Mouse (Mus musculus) C2C12 (cell line): ENCODE results near the gene Tnfrsf1a. TPM values are rescaled to one million over a fixed set of nuclear protein-coding genes. Genes with fewer than 3 reads are reported as not detected.
A peak's percentile ranks its signal among the peaks of the same experiment; 100 is the strongest.

Source experiments
- H3K27me3 ChIP-seq: one replicate; pipeline ENCODE4 v1.6.1; 2011; ENCODE audit not compliant: control insufficient read depth, insufficient read depth, insufficient read length
- H3K36me3 ChIP-seq: one replicate; pipeline ENCODE4 v1.6.1; 2011; ENCODE audit not compliant: control insufficient read depth, insufficient read depth
- H3K4me3 ChIP-seq: one replicate; pipeline ENCODE4 v1.5.1; 2011; ENCODE audit warnings: mild to moderate bottlenecking, control low read depth; ENCODE audit not compliant: poor library complexity, insufficient read depth, severe bottlenecking
- H3K79me2 ChIP-seq: one replicate; pipeline ENCODE4 v1.6.1; 2011; ENCODE audit not compliant: control insufficient read depth, insufficient read depth
- H3K79me3 ChIP-seq: one replicate; pipeline ENCODE4 v1.6.1; 2011; ENCODE audit warnings: low read depth, control low read depth
- H3ac ChIP-seq: one replicate; pipeline ENCODE3; 2011; ENCODE audit warnings: low read depth; ENCODE audit not compliant: control insufficient read depth, insufficient read length
- CEBPB ChIP-seq: IDR thresholded peaks from one replicate; pipeline ENCODE4 v1.6.1; 2011; ENCODE audit warnings: low read depth, mild to moderate bottlenecking, control low read depth, moderate library complexity
- CTCF ChIP-seq: IDR thresholded peaks from one replicate; pipeline ENCODE4 v1.5.1; 2011; ENCODE audit not compliant: control insufficient read depth, insufficient read depth, insufficient read length
- FOSL1 ChIP-seq: IDR thresholded peaks from one replicate; pipeline ENCODE4 v1.8.0; 2011; ENCODE audit warnings: mild to moderate bottlenecking, low read length; ENCODE audit not compliant: poor library complexity, insufficient read depth, severe bottlenecking
- MAX ChIP-seq: IDR thresholded peaks from one replicate; pipeline ENCODE4 v1.6.1; 2011; ENCODE audit warnings: mild to moderate bottlenecking, control low read depth
- MYOD1 ChIP-seq: IDR thresholded peaks from one replicate; pipeline ENCODE4 v1.6.1; 2011; ENCODE audit warnings: low read depth; ENCODE audit not compliant: control insufficient read depth, insufficient read length
- MYOG ChIP-seq: IDR thresholded peaks from one replicate; pipeline ENCODE4 v1.6.1; 2011; ENCODE audit not compliant: control insufficient read depth, insufficient read length; ENCODE audit errors: extremely low read depth
- USF1 ChIP-seq: IDR thresholded peaks from one replicate; pipeline ENCODE4 v1.6.1; 2011; ENCODE audit warnings: low read depth, mild to moderate bottlenecking, control low read depth, moderate library complexity
- polyA plus RNA-seq: library from polyadenylated mRNA; unstranded; fragments of >200 nt; fragmentation: generic; extraction: Trizol; gene quantifications from one replicate; pipeline ENCODE4 v1.2.1, GENCODE M21; 2012; ENCODE audit warnings: missing spikeins

Tnfrsf1a gene
- polyA plus RNA-seq, 1 experiment, result 65.4 TPM

GRCm38 (mm10) chr6:125378621-125379020 is 29.5 kb downstream of the Tnfrsf1a start:
- no peak overlapping the region for H3K4me3 ChIP-seq
- H3K79me3 ChIP-seq, result no peaks in the 10 kb centered on the region
- no peaks in the 10 kb centered on the region for H3K79me2 ChIP-seq
- H3ac ChIP-seq, result no peak overlapping the region
- TF ChIP-seq USF1 (no peak), FOSL1 (no peak), MYOG (no peak), CTCF (no peak), MYOD1 (no peak), CEBPB (no peak), MAX (no peak)
- no peaks in the 10 kb centered on the region for H3K36me3 ChIP-seq
- peaks cover 7% of the 10 kb centered on the region for H3K27me3 ChIP-seq

DNA sequence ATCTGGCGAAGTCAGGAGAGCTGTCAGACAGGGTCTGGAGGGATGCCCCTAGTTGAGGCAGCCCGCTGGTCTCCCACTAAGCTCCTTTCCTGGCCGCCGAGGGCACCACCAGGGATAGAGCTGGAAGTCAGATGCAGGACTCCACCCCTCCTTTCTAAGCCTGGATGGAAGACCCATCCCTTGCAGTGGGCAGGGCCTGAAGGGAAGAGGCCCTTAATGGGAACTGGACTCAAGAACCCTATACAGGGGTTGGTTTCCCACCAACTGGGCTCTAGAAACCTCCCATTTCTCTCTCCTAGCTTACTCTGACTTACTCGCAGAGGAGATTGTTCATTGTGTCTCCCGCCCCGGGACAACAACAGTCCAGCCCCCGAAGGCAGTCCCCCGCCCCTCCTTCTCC is 30.6 kb downstream of the Tnfrsf1a start:
- Histone ChIP-seq H3K27me3 (peaks cover 7% of the 10 kb centered on the region), H3ac (no peak overlapping the region), H3K79me3 (no peaks in the 10 kb centered on the region), H3K4me3 (no peak overlapping the region), H3K79me2 (no peaks in the 10 kb centered on the region), H3K36me3 (no peaks in the 10 kb centered on the region)
- TF ChIP-seq MAX (no peak), MYOG (no peak), MYOD1 (no peak), USF1 (no peak)

- Histone ChIP-seq H3K79me2 (no peaks in the 10 kb centered on the region), H3ac (no peak within 1 kb of the TSS), H3K79me3 (no peaks in the 10 kb centered on the region), H3K27me3 (peaks cover 7% of the 10 kb centered on the region), H3K4me3 (no peak within 1 kb of the TSS), H3K36me3 (no peaks in the 10 kb centered on the region)
- no peak for TF ChIP-seq MYOD1
- no peak for TF ChIP-seq CEBPB
- TF ChIP-seq MAX, result no peak
- TF ChIP-seq MYOG, result no peak
- TF ChIP-seq FOSL1, result no peak
- TF ChIP-seq USF1, result no peak
- no peak for TF ChIP-seq CTCF
Observed at GRCm38 (mm10) chr6:125380372-125381360, 31.5 kb downstream of the Tnfrsf1a start, which contains the start of gene Plekhg6. Plekhg6 (minus strand) TSS chr6:125380793.

DNA sequence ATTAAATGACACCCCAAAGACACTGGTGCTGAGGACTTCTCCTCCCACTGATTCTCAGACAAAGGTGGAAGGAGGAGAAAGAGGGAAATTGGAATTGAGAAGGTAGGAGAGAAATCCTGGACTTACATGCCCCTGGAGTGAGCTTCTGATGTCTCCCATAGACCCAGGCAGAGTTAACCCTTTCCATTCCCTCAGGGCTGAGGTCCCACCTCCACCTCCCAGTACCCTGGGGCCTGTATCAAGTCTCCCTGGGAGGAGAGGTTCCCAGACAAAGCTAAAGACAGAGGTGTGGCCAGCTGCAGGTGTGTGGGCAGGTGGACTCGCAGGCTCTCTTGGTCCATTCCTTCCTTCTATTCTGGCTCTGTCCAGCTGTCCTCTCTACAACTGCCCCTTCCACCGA is 32.9 kb downstream of the Tnfrsf1a start:
- Histone ChIP-seq H3K36me3 (no peaks in the 10 kb centered on the region), H3K27me3 (peaks cover 7% of the 10 kb centered on the region), H3ac (no peak overlapping the region), H3K79me3 (no peaks in the 10 kb centered on the region), H3K4me3 (no peak overlapping the region), H3K79me2 (no peaks in the 10 kb centered on the region)
- TF ChIP-seq MAX (no peak), MYOG (no peak), FOSL1 (no peak), CTCF (no peak), CEBPB (no peak), USF1 (no peak), MYOD1 (no peak)

DNA sequence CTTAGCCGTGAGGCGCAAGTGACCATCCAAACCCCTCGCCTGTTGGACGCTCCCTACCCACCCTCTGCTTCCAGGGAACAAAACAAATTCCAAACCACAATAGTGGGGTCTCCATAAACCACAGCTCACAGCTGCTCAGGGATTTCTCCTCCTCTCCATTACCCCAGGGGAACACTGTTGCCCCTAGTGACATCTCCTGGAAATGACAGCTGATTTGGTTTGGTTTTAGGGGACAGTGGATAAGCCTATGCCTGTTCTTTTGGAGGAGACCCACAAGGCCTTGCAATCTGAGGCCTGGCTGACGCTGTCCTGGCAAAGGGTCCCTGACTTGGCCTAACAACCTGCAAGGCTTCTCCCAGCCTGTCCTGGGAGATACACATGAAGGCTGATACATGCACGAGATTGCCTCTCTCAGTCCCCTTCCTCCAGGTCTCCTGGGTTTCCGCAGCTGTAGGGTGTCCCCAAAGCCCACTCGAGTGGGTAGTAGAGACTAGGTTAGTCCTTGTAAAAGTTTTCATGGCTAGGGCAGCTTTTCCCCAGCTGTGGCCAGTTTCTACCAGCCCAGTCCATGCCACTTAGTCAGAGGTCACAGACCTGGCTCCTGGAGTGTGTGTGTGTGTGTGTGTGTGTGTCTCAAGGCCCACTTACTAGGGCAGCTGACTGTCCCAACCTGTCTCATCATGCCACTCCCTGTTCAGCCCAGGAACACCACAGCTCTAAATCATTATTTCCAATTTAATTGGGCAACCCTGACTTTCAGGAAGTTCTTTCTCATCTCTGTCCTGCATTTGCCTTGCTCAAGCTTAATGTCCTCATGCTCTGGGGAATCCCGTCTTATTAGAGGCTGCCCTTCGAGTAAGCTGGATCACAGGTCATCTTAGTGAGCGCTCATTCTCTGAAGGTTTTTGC is 36.2 kb downstream of the Tnfrsf1a start:
- peaks cover 7% of the 10 kb centered on the region for H3K27me3 ChIP-seq
- H3ac ChIP-seq, result no peak overlapping the region
- no peak overlapping the region for H3K4me3 ChIP-seq
- no peaks in the 10 kb centered on the region for H3K79me2 ChIP-seq
- H3K79me3 ChIP-seq, result no peaks in the 10 kb centered on the region
- H3K36me3 ChIP-seq, result no peaks in the 10 kb centered on the region
- peak; percentile 0 for TF ChIP-seq CTCF
- no peak for TF ChIP-seq MYOG
- no peak for TF ChIP-seq MYOD1
